Mouse (Mus musculus): ENCODE measurements around the gene Vegfc.

- no peak for TF ChIP-seq GATA1 (IDR thresholded peaks at IDR 0.05; ENCODE audit: borderline replicate concordance, low read length)
- TF ChIP-seq FLI1 (IDR thresholded peaks at IDR 0.05; ENCODE audit: low read length) = no peak
Measured at GRCm38 (mm10) chr8:54100058-54100457, 22.7 kb downstream of the Vegfc start.
